Mouse (Mus musculus): ENCODE data around the gene Fkbp11. TPM values are rescaled to one million over a fixed set of nuclear protein-coding genes. Genes with fewer than 3 reads are reported as not detected.
A peak's percentile ranks its signal among the peaks of the same experiment; 100 is the strongest.

Fkbp11 gene
- total RNA-seq (2021) = 1 to 10 TPM; 1.4 to 2.3 TPM

GRCm38 (mm10) chr15:98727443-98728321, at the start of gene Fkbp11:
Gene Fkbp11 (minus strand): TSS chr15:98728198.
- intact Hi-C loops (cut with DNase I) = no loop called here
- DNase-seq (ENCODE audit: low spot score in 2 of 2) = peak in 1 of 2 experiments; percentile 42

- DNase-seq (ENCODE audit: low spot score in 2 of 2) = no peak
- intact Hi-C loops (cut with DNase I) = no loop called here
Measured at GRCm38 (mm10) chr15:98777762-98778161, 49.8 kb upstream of the Fkbp11 start, which contains the start of gene Wnt10b. Gene Wnt10b (minus strand): TSS chr15:98778150.

- no peak for DNase-seq (ENCODE audit: low spot score in 2 of 2)
- intact Hi-C loops (cut with DNase I) = no loop called here
Measured at GRCm38 (mm10) chr15:98777005-98777616, 49.1 kb upstream of the Fkbp11 start.

GRCm38 (mm10) chr15:98776280-98777004, 48.4 kb upstream of the Fkbp11 start:
- DNase-seq (ENCODE audit: low spot score in 2 of 2) = no peak
- intact Hi-C loops (cut with DNase I) = no loop called here

- no peak for DNase-seq (ENCODE audit: low spot score in 2 of 2)
- intact Hi-C loops (cut with DNase I) = no loop called here
Measured at GRCm38 (mm10) chr15:98775533-98775932, 47.5 kb upstream of the Fkbp11 start.

GRCm38 (mm10) chr15:98774096-98774495, 46.1 kb upstream of the Fkbp11 start:
- no peak for DNase-seq (ENCODE audit: low spot score in 2 of 2)
- intact Hi-C loops (cut with DNase I) = no loop called here

- DNase-seq (ENCODE audit: low spot score in 2 of 2) = no peak
- intact Hi-C loops (cut with DNase I) = no loop called here
Measured at GRCm38 (mm10) chr15:98772511-98773211, 44.7 kb upstream of the Fkbp11 start.

- intact Hi-C loops (cut with DNase I) = no loop called here
- no peak for DNase-seq (ENCODE audit: low spot score in 2 of 2)
Measured at GRCm38 (mm10) chr15:98771813-98772425, 43.9 kb upstream of the Fkbp11 start.

GRCm38 (mm10) chr15:98768259-98768658, 40.3 kb upstream of the Fkbp11 start:
- intact Hi-C loops (cut with DNase I) = no loop called here
- DNase-seq (ENCODE audit: low spot score in 2 of 2) = no peak

- intact Hi-C loops (cut with DNase I) = no loop called here
- no peak for DNase-seq (ENCODE audit: low spot score in 2 of 2)
Measured at GRCm38 (mm10) chr15:98765929-98766328, 37.9 kb upstream of the Fkbp11 start.

- intact Hi-C loops (cut with DNase I) = loop anchor here (2.0 kb wide), 1 partner anchor 26 kb away; the partner anchor contains the start of gene Wnt1
- DNase-seq (ENCODE audit: low spot score in 2 of 2) = peak; percentile 98
Measured at GRCm38 (mm10) chr15:98762670-98763529, 34.9 kb upstream of the Fkbp11 start, which contains the start of gene Arf3. Gene Arf3 (minus strand): TSS chr15:98763214.

- intact Hi-C loops (cut with DNase I) = loop anchor here (2.0 kb wide), 1 partner anchor 27 kb away; the partner anchor contains the start of gene Wnt1
- DNase-seq (ENCODE audit: low spot score in 2 of 2) = peak; percentile 75 to 84
Measured at GRCm38 (mm10) chr15:98762201-98762621, 34.2 kb upstream of the Fkbp11 start.

GRCm38 (mm10) chr15:98754125-98754524, 26.1 kb upstream of the Fkbp11 start:
- DNase-seq (ENCODE audit: low spot score in 2 of 2) = no peak
- intact Hi-C loops (cut with DNase I) = no loop called here

- intact Hi-C loops (cut with DNase I) = no loop called here
- DNase-seq (ENCODE audit: low spot score in 2 of 2) = peak in 1 of 2 experiments; percentile 57
Measured at GRCm38 (mm10) chr15:98753021-98753423, 25.0 kb upstream of the Fkbp11 start.

GRCm38 (mm10) chr15:98749093-98749492, 21.1 kb upstream of the Fkbp11 start:
- intact Hi-C loops (cut with DNase I) = no loop called here
- no peak for DNase-seq (ENCODE audit: low spot score in 2 of 2)

GRCm38 (mm10) chr15:98747296-98747695, 19.3 kb upstream of the Fkbp11 start:
- intact Hi-C loops (cut with DNase I) = no loop called here

GRCm38 (mm10) chr15:98746344-98746965, 18.5 kb upstream of the Fkbp11 start:
- intact Hi-C loops (cut with DNase I) = no loop called here
- DNase-seq (ENCODE audit: low spot score in 2 of 2) = peak in 1 of 2 experiments; percentile 79

More at GRCm38 (mm10) chr15:98747296-98747695, 19.3 kb upstream of the Fkbp11 start:
- DNase-seq (ENCODE audit: low spot score in 2 of 2) = no peak

Measured in left cerebral cortex, postnatal 25 days (tissue).